Mouse (Mus musculus): ENCODE results near the gene Chrm2.

The Chrm2 gene

DNA sequence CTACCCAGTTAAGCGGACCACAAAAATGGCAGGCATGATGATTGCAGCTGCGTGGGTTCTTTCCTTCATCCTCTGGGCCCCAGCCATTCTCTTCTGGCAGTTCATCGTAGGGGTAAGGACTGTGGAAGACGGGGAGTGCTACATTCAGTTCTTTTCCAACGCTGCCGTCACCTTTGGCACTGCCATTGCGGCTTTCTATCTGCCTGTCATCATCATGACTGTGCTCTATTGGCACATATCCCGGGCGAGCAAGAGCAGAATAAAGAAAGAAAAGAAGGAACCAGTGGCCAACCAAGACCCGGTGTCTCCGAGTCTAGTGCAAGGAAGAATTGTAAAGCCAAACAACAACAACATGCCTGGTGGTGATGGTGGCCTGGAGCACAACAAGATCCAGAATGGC lies 135.7 kb downstream of the Chrm2 start:
- no peak for DNase-seq

GRCm38 (mm10) chr6:36528509-36528908 lies 140.6 kb downstream of the Chrm2 start:
- no peak for DNase-seq

DNA sequence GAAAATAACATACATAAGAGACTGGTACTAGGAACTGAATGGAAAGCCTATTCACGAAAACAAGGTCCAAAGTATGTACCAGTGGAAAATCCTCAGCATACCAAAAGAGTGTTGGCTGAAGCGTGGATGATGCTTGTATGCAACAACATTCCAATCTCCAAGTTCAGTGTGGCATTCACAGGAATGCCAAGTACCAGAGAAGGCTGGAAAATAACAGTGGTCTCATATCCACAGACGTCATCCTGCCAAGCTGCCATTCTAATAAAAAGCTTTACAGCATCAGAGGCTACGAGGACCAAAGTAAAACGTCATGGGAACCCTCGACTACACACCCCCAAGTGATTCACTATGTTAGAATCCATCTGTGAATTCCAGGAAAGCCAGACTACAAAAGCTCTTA lies 153.4 kb downstream of the Chrm2 start:
- no peak for DNase-seq

DNA sequence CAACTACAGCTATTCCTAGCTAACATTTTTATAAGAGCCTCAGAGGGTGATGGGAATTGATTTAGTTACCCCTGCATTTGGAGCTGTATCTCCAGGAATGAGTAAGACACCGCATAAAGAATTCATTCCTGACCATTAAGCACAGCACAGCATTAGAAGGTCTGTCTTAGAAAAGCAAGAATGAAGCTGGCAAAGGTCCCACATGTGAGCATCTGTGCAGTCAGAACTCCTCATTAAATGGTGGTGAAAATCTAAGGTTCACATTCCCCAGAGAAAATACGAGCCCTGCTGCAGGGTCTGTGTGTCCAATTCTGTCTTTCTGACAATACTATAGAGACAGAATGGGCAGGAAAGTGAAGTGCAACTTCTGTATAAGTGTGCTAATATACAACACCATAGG lies 179.0 kb downstream of the Chrm2 start:
- no peak for DNase-seq

Data from thymus, adult 18-20 months (tissue).